Mouse (Mus musculus) lung, postnatal 25 days (tissue): ENCODE measurements around the gene Lmtk3.

Experiments used
- DNase-seq: peaks from one replicate; pipeline ENCODE4 v3.0.0; 2022; ENCODE audit warnings: low spot score

Gene Lmtk3

GRCm38 (mm10) chr7:45783511-45784091 lies at the start of gene Lmtk3:
Gene Lmtk3 (plus strand): TSS chr7:45783738.
- DNase-seq: peak; percentile 71

- DNase-seq: peak; percentile 87
Observed at GRCm38 (mm10) chr7:45739162-45739763, 44.3 kb upstream of the Lmtk3 start.

GRCm38 (mm10) chr7:45739820-45740219 lies 43.7 kb upstream of the Lmtk3 start:
- DNase-seq: no peak

GRCm38 (mm10) chr7:45741308-45741707 lies 42.2 kb upstream of the Lmtk3 start:
- no peak for DNase-seq

- DNase-seq: peak; percentile 39
Observed at GRCm38 (mm10) chr7:45741777-45742176, 41.8 kb upstream of the Lmtk3 start.

- DNase-seq: no peak
Observed at GRCm38 (mm10) chr7:45742338-45742737, 41.2 kb upstream of the Lmtk3 start.

- peak; percentile 83 for DNase-seq
Observed at GRCm38 (mm10) chr7:45744387-45744786, 39.2 kb upstream of the Lmtk3 start.

- no peak for DNase-seq
Observed at GRCm38 (mm10) chr7:45746518-45746917, 37.0 kb upstream of the Lmtk3 start.

- no peak for DNase-seq
Observed at GRCm38 (mm10) chr7:45747450-45747849, 36.1 kb upstream of the Lmtk3 start.

- DNase-seq: no peak
Observed at GRCm38 (mm10) chr7:45748110-45748509, 35.4 kb upstream of the Lmtk3 start.

- no peak for DNase-seq
Observed at GRCm38 (mm10) chr7:45749401-45749800, 34.1 kb upstream of the Lmtk3 start.

GRCm38 (mm10) chr7:45750162-45750561 lies 33.4 kb upstream of the Lmtk3 start:
- no peak for DNase-seq

- DNase-seq: no peak
Observed at GRCm38 (mm10) chr7:45755703-45756102, 27.8 kb upstream of the Lmtk3 start.

GRCm38 (mm10) chr7:45759400-45759799 lies 24.1 kb upstream of the Lmtk3 start:
- peak; percentile 64 for DNase-seq

GRCm38 (mm10) chr7:45760151-45760550 lies 23.4 kb upstream of the Lmtk3 start:
- no peak for DNase-seq

GRCm38 (mm10) chr7:45765995-45766394 lies 17.5 kb upstream of the Lmtk3 start:
- no peak for DNase-seq

GRCm38 (mm10) chr7:45766764-45767163 lies 16.8 kb upstream of the Lmtk3 start:
- DNase-seq: no peak

- no peak for DNase-seq
Observed at GRCm38 (mm10) chr7:45767500-45767899, 16.0 kb upstream of the Lmtk3 start.

GRCm38 (mm10) chr7:45770427-45771082 lies 13.0 kb upstream of the Lmtk3 start:
- DNase-seq: no peak

GRCm38 (mm10) chr7:45771101-45771500 lies 12.4 kb upstream of the Lmtk3 start:
- no peak for DNase-seq

GRCm38 (mm10) chr7:45775237-45775636 lies 8.3 kb upstream of the Lmtk3 start:
- no peak for DNase-seq

- DNase-seq: no peak
Observed at GRCm38 (mm10) chr7:45779081-45779641, 4.4 kb upstream of the Lmtk3 start.

- no peak for DNase-seq
Observed at GRCm38 (mm10) chr7:45782271-45782670, 1.3 kb upstream of the Lmtk3 start.
